Mouse (Mus musculus) midbrain, embryonic 16.5 days (tissue): ENCODE results near the gene Mlxipl. TPM values are rescaled to one million over a fixed set of nuclear protein-coding genes. Genes with fewer than 3 reads are reported as not detected.

Experiments
- ATAC-seq: fragments of 200-750 bp; cut with Nextera tagmentation; 2 replicates; pipeline ENCODE4 v1.8.0; 2017; ENCODE audit warnings: moderate TSS enrichment
- H3K27ac ChIP-seq: fragments of 300-500 bp; sonication (generic); 2 replicates; pipeline ENCODE4 v1.5.1; 2014; ENCODE audit warnings: mild to moderate bottlenecking, low read length, mixed read lengths
- H3K27me3 ChIP-seq: fragments of 300-500 bp; sonication (generic); 2 replicates; pipeline ENCODE4 v1.6.1; 2014; ENCODE audit warnings: low read depth, low read length, mixed read lengths; ENCODE audit not compliant: control insufficient read depth, insufficient read depth
- H3K36me3 ChIP-seq: fragments of 300-500 bp; sonication (generic); 2 replicates; pipeline ENCODE4 v1.6.1; 2014; ENCODE audit warnings: mild to moderate bottlenecking, low read length, moderate library complexity, mixed read lengths; ENCODE audit not compliant: control insufficient read depth, insufficient read depth
- H3K4me1 ChIP-seq: fragments of 300-500 bp; sonication (generic); 2 replicates; pipeline ENCODE4 v1.6.1; 2014; ENCODE audit warnings: mild to moderate bottlenecking, low read length, mixed read lengths; ENCODE audit not compliant: control insufficient read depth, insufficient read depth
- H3K4me2 ChIP-seq: fragments of 300-500 bp; sonication (generic); 2 replicates; pipeline ENCODE4 v1.6.1; 2014; ENCODE audit warnings: mild to moderate bottlenecking, low read length, mixed read lengths
- H3K4me3 ChIP-seq: fragments of 300-500 bp; sonication (generic); 2 replicates; pipeline ENCODE4 v1.5.1; 2014; ENCODE audit warnings: low read depth, mild to moderate bottlenecking, low read length, moderate library complexity, mixed read lengths
- H3K9ac ChIP-seq: fragments of 300-500 bp; sonication (generic); 2 replicates; pipeline ENCODE4 v1.6.1; 2014; ENCODE audit warnings: low read depth, low read length, mixed read lengths
- H3K9me3 ChIP-seq: fragments of 300-500 bp; sonication (generic); replicated peaks from 2 replicates; pipeline ENCODE4 v1.6.1; 2014; ENCODE audit warnings: mild to moderate bottlenecking, low read length, mixed read lengths; ENCODE audit not compliant: control insufficient read depth, poor library complexity, severe bottlenecking
- WGBS: fragments of 180-500 bp; shearing (Covaris S2); extraction: QIAGEN DNeasy Blood & Tissue Kit; methylation state at CpG from one replicate; pipeline ENCODE4 v1.1.7; 2014; 5-methylcytosine and 5-hydroxymethylcytosine counted together
- polyA plus RNA-seq: library from polyadenylated mRNA; unstranded; fragments of >200 nt; fragmentation: Nextera tagmentation; extraction: Ambion mirVana; gene quantifications from 2 replicates; pipeline ENCODE4 v1.2.1, GENCODE M21; 2015

Mlxipl gene
- polyA plus RNA-seq, 1 experiment from 2014 or later: 1.0 TPM

DNA sequence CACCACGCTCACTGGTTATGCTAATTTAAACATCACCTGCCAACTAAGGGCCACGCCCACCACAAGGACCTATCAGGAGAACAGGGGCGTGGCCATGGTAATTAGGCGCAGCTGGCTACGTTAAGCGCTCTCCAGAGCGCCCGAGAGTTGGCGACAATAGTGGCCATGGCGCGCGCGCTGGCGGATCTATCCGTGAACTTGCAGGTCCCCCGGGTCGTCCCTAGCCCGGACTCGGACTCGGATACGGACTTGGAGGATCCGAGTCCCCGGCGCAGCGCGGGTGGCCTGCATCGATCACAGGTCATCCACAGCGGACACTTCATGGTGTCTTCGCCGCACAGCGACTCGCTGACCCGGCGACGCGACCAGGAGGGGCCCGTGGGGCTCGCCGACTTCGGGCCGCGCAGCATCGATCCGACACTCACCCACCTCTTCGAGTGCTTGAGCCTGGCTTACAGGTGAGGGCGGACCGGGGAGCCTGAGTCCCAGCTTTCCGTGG, 17.1 kb downstream of the Mlxipl start:
- peak overlapping the region; percentile 37; the same call in 1 of the 2 replicates for H3K9ac ChIP-seq
- H3K4me2 ChIP-seq: peak overlapping the region; percentile 76
- H3K27ac ChIP-seq: no peak overlapping the region
- H3K4me3 ChIP-seq: peak overlapping the region; percentile 41
- H3K27me3 ChIP-seq: peaks cover 34% of the 10 kb centered on the region
- H3K4me1 ChIP-seq: no peaks in the 10 kb centered on the region; the same call in 1 of the 2 replicates
- no peaks in the 10 kb centered on the region for H3K9me3 ChIP-seq
- 0% methylated on average over 48 of the region's 48 CpGs for WGBS
- H3K36me3 ChIP-seq: no peaks in the 10 kb centered on the region
- peak; percentile 56 for ATAC-seq

DNA sequence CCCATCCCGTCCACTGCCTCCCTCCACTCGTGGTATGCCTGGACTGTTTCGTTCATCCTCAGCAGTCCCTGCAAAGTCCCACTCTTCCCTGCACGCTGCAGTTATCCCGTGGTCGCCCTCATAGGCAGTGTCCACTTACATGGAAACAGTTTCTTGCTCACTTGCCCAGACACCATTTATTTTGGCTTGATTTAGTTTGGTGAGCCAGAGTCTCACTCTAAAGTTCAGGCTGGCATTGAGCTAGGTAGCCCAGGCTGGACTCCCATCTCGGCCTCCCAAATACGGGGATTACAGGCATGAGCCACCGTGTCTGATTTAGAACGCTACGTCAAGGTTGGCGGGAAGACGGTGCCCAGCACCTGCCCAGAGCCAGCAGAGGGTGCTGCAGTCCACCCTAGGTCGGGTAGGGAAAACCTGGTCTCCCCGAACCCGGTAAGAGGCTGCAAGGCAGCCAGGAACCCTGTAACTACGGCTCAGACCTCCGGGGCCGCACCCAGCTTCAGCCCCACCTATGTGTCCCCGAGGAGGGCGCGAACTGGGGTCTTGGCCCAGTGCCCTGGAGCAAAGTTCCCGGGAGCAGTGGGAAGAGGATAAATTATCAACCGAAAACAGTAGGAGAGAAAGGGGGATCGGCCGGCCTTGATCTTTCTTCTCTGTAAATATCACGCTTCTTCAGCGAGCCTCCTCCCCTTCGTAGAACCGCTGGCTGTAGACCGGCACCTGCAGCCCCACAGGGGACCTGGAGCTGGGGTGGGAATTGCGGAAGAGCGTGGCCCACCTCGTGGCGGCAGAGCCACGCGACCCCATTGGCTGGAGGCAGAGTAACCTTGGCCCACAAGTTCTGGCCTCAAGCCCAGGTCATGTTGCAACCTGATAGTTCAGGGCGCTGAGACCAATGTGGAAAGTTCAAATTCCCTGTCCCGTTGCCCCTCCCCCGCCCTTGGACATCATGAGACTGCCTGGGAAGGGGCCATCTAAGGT, 18.1 kb downstream of the Mlxipl start:
- Histone ChIP-seq H3K4me3 (peak overlapping the region; percentile 4; the same call in 1 of the 2 replicates), H3K9ac (no peak overlapping the region), H3K4me1 (no peaks in the 10 kb centered on the region; the same call in 1 of the 2 replicates), H3K36me3 (no peaks in the 10 kb centered on the region), H3K27ac (no peak overlapping the region), H3K27me3 (peaks cover 34% of the 10 kb centered on the region), H3K9me3 (no peaks in the 10 kb centered on the region), H3K4me2 (peak overlapping the region; percentile 17; the same call in 1 of the 2 replicates)
- ATAC-seq: no peak
- 12% methylated on average over 40 of the region's 40 CpGs for WGBS

DNA sequence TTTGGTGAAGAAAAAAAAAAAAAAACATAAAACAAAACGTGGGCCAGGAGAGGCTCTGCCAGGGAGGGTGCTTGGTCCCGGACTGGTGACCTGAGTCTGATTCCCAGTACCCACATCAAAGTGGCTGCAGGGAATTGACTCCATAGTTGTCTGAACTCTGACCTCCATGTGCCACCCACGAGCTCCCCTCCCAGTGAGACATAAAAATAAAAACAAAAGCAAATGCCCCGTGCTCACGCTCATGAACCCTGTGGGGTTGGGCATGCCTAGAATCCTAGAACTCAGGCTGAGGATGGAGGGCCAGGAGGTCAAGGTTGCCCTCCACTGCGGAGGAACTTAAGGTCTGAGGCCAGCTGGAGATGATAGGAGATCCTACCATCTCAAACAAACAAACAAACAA, 19.3 kb downstream of the Mlxipl start:
- H3K4me2 ChIP-seq: no peak overlapping the region
- H3K27ac ChIP-seq: no peak overlapping the region
- H3K9me3 ChIP-seq: no peaks in the 10 kb centered on the region
- 67% methylated on average over 6 of the region's 6 CpGs for WGBS
- no peaks in the 10 kb centered on the region; the same call in 1 of the 2 replicates for H3K4me1 ChIP-seq
- no peaks in the 10 kb centered on the region for H3K36me3 ChIP-seq
- ATAC-seq: no peak
- no peak overlapping the region for H3K4me3 ChIP-seq
- H3K27me3 ChIP-seq: peaks cover 34% of the 10 kb centered on the region
- no peak overlapping the region for H3K9ac ChIP-seq

DNA sequence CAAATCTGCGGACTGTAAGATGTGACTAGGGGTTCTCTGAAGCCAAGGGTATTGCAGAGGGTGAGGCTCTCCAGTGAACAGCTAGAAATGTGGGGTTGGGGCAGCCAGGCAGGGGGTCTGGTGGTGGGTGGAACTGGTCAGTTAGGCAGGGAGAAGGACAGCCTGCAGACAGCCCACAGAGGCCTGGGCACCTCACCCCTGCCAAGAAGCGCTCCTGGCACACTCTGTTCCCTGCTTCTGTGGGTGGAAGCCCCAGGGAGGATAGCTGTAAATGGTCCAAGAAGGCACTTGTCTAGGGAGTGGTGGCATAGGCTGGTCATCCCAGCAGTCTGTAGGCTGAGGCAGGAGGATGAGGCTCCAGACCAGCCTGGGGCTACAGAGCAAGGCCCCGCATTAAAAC, 19.7 kb downstream of the Mlxipl start:
- H3K36me3 ChIP-seq: no peaks in the 10 kb centered on the region
- no peak overlapping the region for H3K4me2 ChIP-seq
- H3K9ac ChIP-seq: no peak overlapping the region
- no peak for ATAC-seq
- no peak overlapping the region for H3K27ac ChIP-seq
- H3K27me3 ChIP-seq: peaks cover 34% of the 10 kb centered on the region
- H3K4me1 ChIP-seq: no peaks in the 10 kb centered on the region; the same call in 1 of the 2 replicates
- H3K9me3 ChIP-seq: no peaks in the 10 kb centered on the region
- H3K4me3 ChIP-seq: no peak overlapping the region
- whole genome bisulfite sequencing: 92% methylated on average over 3 of the region's 3 CpGs

DNA sequence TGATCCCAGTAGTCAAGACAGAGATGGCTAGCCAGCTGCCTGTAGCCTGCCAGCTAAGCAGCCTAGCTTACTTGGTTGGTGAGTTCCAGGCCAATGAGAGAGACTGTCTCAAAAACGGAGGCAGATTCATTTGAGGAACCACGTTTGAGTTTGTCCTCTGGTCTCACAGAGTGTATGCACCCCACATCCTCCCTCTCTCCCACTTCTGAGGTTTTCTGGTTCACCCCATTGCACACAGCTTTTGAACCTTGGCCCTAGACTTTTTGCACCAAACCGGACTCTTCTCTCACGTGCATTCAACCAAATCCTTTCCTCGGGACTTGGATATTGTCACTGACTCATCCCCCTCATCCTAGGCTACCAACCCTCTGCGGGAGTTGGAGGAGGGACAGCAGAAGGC, 20.3 kb downstream of the Mlxipl start:
- Histone ChIP-seq H3K9ac (no peak overlapping the region), H3K4me2 (no peak overlapping the region), H3K36me3 (no peaks in the 10 kb centered on the region), H3K4me3 (no peak overlapping the region), H3K27ac (no peak overlapping the region), H3K9me3 (no peaks in the 10 kb centered on the region), H3K4me1 (no peaks in the 10 kb centered on the region; the same call in 1 of the 2 replicates), H3K27me3 (peaks cover 30% of the 10 kb centered on the region)
- no peak for ATAC-seq
- WGBS: 62% methylated on average over 6 of the region's 6 CpGs

DNA sequence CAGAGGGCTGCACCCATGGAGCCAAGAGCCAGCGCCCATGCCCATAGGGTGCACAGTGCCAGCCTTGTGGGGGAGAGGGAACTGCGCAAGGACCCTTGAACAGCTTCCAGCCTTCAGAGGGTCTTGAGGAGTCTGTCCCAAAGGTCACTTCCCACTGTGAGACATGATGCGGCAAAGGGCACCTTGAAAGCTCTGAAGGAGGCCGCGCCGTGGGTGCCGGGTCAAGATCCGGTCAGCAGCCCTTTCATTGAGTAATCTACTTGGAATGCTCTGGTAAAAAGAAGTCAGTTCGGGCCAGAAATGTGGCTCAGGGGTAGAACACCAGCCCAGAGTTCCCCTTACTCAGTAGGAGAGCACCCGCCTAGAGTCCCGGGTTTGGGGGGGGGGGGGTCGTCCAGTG, 24.1 kb downstream of the Mlxipl start:
- 88% methylated on average over 12 of the region's 12 CpGs for WGBS
- Histone ChIP-seq H3K4me3 (no peak overlapping the region), H3K27me3 (peaks cover 8% of the 10 kb centered on the region), H3K27ac (no peak overlapping the region), H3K4me2 (no peak overlapping the region), H3K36me3 (no peaks in the 10 kb centered on the region), H3K9me3 (no peaks in the 10 kb centered on the region), H3K9ac (no peak overlapping the region), H3K4me1 (no peaks in the 10 kb centered on the region)
- ATAC-seq: no peak

DNA sequence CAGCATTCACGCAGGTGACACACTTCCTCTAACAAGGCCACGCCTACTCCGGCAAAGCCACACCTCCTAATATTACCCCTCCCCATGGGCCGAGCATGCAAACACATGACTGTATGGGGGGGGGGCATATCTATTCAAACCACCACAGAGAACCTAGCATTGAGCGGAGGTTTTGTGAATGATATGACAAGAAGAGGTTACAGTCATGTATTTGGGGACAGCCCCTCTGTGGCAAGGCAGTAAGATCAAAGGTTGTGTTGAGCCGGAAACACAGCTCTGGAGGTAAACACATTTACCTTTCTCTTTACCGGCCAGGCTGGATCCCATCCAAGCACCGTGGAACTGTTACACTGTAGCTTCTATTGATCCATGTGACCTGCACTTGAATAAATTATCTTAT, 25.6 kb downstream of the Mlxipl start:
- WGBS: 90% methylated on average over 8 of the region's 8 CpGs
- Histone ChIP-seq H3K4me2 (no peak overlapping the region), H3K9ac (no peak overlapping the region), H3K9me3 (no peaks in the 10 kb centered on the region), H3K36me3 (no peaks in the 10 kb centered on the region), H3K4me1 (no peaks in the 10 kb centered on the region), H3K27ac (no peak overlapping the region), H3K27me3 (no peaks in the 10 kb centered on the region), H3K4me3 (no peak overlapping the region)
- ATAC-seq: no peak

DNA sequence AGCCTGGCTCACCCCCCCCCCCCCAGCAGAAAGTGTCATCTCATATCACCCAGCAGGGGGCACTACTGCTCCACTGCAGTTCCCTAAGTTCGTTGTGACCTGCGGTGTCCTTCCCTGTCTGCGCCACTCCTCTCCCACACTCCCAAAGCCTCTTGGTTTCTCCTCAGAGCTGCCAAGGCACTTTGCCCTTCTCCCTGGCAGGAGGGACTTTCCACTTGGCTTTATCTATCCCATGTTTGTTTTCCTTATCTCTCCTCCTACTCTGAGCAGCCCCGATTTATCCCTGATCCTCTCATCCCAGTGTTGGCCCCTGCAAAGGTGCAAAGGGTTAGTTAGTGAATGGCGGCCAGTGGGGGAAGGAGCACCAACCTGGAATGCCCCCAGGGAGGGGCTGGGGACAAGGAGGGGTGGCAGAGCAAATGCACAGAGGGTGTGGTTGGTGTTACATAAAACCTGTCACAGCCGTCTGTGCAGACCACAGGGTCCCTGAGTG, 28.9 kb downstream of the Mlxipl start:
- Histone ChIP-seq H3K36me3 (no peaks in the 10 kb centered on the region), H3K4me3 (no peak overlapping the region), H3K27ac (no peak overlapping the region), H3K9me3 (no peaks in the 10 kb centered on the region), H3K4me1 (no peaks in the 10 kb centered on the region), H3K4me2 (no peak overlapping the region), H3K27me3 (no peaks in the 10 kb centered on the region), H3K9ac (no peak overlapping the region)
- no peak for ATAC-seq
- WGBS: 33% methylated on average over 6 of the region's 6 CpGs

DNA sequence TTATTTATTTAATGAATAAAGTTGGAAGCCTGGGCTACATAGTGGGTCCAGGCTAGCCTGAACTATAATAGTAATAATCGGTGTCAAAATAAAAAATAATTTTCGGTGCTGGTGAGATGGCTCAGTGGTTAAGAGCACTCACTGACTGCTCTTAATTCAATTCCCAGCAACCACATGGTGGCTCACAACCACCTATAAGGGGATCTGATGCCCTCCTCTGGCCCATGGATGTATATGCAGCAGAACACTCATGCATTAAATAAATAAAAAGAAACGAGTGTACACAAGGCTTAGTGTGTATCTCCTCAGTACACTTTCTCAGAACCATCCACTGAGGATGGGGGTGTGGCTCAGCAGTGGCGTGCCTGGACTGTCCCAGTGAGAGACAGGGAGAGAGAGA, 31.1 kb downstream of the Mlxipl start:
- WGBS: 64% methylated on average over 4 of the region's 4 CpGs
- Histone ChIP-seq H3K4me2 (no peak overlapping the region), H3K9ac (no peak overlapping the region)

More for the DNA sequence above, 31.1 kb downstream of the Mlxipl start:
- ATAC-seq: no peak
- Histone ChIP-seq H3K4me1 (no peaks in the 10 kb centered on the region), H3K36me3 (no peaks in the 10 kb centered on the region), H3K27ac (no peak overlapping the region), H3K27me3 (no peaks in the 10 kb centered on the region), H3K4me3 (no peak overlapping the region), H3K9me3 (no peaks in the 10 kb centered on the region)
